Mouse (Mus musculus) stomach, postnatal 0 days (tissue): ENCODE results near the gene Tceanc. TPM values are rescaled to one million over a fixed set of nuclear protein-coding genes. Genes with fewer than 3 reads are reported as not detected.

Experiments used
- ATAC-seq: fragments of 200-750 bp; cut with Nextera tagmentation; 2 replicates; pipeline ENCODE4 v1.8.0; 2017; ENCODE audit not compliant: low FRiP score, low TSS enrichment
- DNase-seq: peaks from one replicate; pipeline ENCODE4 v3.0.0-alpha.2; 2016; ENCODE audit warnings: low spot score
- H3K27ac ChIP-seq: fragments of 300-500 bp; sonication (generic); replicated peaks from 2 replicates; pipeline ENCODE4 v1.5.1; 2014; ENCODE audit warnings: mild to moderate bottlenecking, control low read depth
- H3K27me3 ChIP-seq: fragments of 300-500 bp; sonication (generic); 2 replicates; pipeline ENCODE4 v1.6.1; 2014; ENCODE audit warnings: low read length; ENCODE audit not compliant: control insufficient read depth, insufficient read depth
- H3K36me3 ChIP-seq: fragments of 300-500 bp; sonication (generic); 2 replicates; pipeline ENCODE4 v1.6.1; 2014; ENCODE audit warnings: low read length, mixed read lengths; ENCODE audit not compliant: control insufficient read depth, insufficient read depth
- H3K4me1 ChIP-seq: fragments of 300-500 bp; sonication (generic); replicated peaks from 2 replicates; pipeline ENCODE4 v1.6.1; 2014; ENCODE audit warnings: antibody characterized with exemption; ENCODE audit not compliant: control insufficient read depth, insufficient read depth
- H3K4me2 ChIP-seq: fragments of 300-500 bp; sonication (generic); replicated peaks from 2 replicates; pipeline ENCODE4 v1.6.1; 2014; ENCODE audit warnings: low read depth, mild to moderate bottlenecking, control low read depth, moderate library complexity
- H3K4me3 ChIP-seq: fragments of 300-500 bp; sonication (generic); 2 replicates; pipeline ENCODE4 v1.5.1; 2014; ENCODE audit warnings: low read depth, low read length, control low read depth
- H3K9ac ChIP-seq: fragments of 300-500 bp; sonication (generic); 2 replicates; pipeline ENCODE4 v1.6.1; 2014; ENCODE audit warnings: mild to moderate bottlenecking, low read length, control low read depth, mixed read lengths
- H3K9me3 ChIP-seq: fragments of 300-500 bp; sonication (generic); 2 replicates; pipeline ENCODE4 v1.6.1; 2016; ENCODE audit warnings: low read length; ENCODE audit not compliant: control insufficient read depth
- CTCF ChIP-seq: IDR thresholded peaks from 2 replicates; pipeline ENCODE4 v1.5.1; 2016; ENCODE audit warnings: antibody characterized with exemption, low read depth, mild to moderate bottlenecking, moderate library complexity
- EP300 ChIP-seq: optimal IDR thresholded peaks from 2 replicates; pipeline ENCODE3; 2016; ENCODE audit warnings: antibody characterized with exemption
- WGBS: fragments of 180-500 bp; shearing (Covaris S2); extraction: QIAGEN DNeasy Blood & Tissue Kit; methylation state at CpG from one replicate; pipeline ENCODE4 v1.1.7; 2014; 5-methylcytosine and 5-hydroxymethylcytosine counted together
- polyA plus RNA-seq: library from polyadenylated mRNA; unstranded; fragments of >200 nt; fragmentation: Nextera tagmentation; extraction: Ambion mirVana; gene quantifications from 2 replicates; pipeline ENCODE4 v1.2.1, GENCODE M21; 2015

The Tceanc gene
- polyA plus RNA-seq, 1 experiment from 2014 or later, result 4.1 TPM

DNA sequence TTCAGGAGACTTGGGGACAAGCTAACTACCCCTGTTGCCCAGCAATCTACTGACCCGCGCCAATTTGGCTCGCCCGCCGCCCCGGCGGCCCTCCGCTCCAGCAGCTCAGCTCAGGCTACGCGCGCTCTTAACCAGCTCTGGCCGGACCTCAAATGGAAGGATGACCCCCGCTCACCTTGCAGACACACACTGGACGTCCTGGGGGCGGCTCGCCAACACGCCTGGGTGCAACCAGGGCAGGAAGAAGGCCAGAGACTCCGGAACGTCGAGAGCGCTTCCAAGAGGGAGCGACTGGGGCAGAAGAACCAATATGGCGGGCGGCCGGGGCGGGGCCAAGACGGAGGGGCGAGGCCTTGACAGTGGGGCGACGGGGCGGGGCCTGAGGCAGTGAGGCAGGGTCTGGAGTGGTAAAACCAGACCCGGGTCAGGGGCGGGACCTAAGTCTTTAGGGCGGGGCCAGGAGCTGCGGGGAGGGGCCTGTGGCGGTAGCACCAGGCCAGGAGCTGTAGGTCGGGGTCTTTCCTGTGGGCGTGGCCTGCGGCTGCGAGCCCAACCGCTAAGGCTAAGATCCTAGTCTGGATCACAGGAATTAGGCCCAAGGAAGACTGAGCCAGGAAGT lies 38.9 kb downstream of the Tceanc start, which contains the start of gene Rab9:
TSS of gene Rab9 (minus strand) at position 503 of the 619 bp plus-strand sequence.
- DNase-seq, result peak; percentile 95
- peak within 1 kb of the TSS; percentile 91 for H3K27ac ChIP-seq
- H3K4me2 ChIP-seq, result peak within 1 kb of the TSS; percentile 54
- H3K9me3 ChIP-seq, result no peaks in the 10 kb centered on the region
- peak within 1 kb of the TSS; percentile 60 for H3K4me3 ChIP-seq
- H3K4me1 ChIP-seq, result no peaks in the 10 kb centered on the region
- TF ChIP-seq EP300 (no peak), CTCF (no peak)
- H3K27me3 ChIP-seq, result no peaks in the 10 kb centered on the region
- ATAC-seq, result peak; percentile 97
- peak within 1 kb of the TSS; percentile 75 for H3K9ac ChIP-seq
- 9% methylated on average over 33 of the region's 41 CpGs for WGBS
- H3K36me3 ChIP-seq, result no peaks in the 10 kb centered on the region

DNA sequence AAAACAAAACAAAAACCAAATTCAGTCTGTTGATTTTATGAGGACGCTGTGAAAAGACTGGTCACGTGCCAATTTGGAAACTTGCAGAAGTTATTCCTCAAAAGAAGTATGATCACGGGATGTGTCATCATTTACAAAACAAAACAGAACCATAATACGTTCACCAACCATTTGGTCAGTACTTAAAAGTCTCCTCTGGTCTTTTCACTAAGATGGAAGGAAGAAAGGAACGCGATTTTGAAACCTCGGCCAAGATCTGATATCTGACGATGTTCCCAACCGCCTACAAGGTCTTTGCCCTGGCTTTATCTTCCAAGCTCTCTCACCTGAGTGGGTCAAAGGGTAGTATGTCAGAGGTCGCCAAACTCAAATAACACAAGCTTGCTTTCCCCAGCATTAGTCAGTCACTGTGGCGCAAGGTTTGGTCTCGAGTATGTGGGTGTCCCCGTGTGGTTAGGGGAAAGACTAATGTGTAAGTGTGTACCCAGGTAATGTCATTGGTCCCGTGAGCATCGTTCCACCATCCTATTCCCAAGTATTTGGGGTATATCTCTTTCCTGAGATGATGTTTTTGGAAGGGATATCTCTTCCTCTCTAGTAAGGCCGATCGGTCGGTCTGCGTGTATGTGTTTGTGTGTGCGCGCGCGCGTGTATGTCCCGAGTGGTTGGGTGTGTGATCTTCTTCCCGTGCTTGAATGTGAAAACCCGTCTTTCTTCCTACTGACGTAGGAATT lies 39.6 kb downstream of the Tceanc start:
- DNase-seq, result peak; percentile 49
- Histone ChIP-seq H3K9ac (peak overlapping the region; percentile 75), H3K4me2 (peak overlapping the region; percentile 54), H3K27me3 (no peaks in the 10 kb centered on the region), H3K9me3 (no peaks in the 10 kb centered on the region), H3K4me1 (no peaks in the 10 kb centered on the region), H3K27ac (peak overlapping the region; percentile 91), H3K4me3 (peak overlapping the region; percentile 60), H3K36me3 (no peaks in the 10 kb centered on the region)
- 13% methylated on average over 28 of the region's 28 CpGs for WGBS
- no peak for TF ChIP-seq CTCF
- no peak for TF ChIP-seq EP300
- ATAC-seq, result peak; percentile 45

DNA sequence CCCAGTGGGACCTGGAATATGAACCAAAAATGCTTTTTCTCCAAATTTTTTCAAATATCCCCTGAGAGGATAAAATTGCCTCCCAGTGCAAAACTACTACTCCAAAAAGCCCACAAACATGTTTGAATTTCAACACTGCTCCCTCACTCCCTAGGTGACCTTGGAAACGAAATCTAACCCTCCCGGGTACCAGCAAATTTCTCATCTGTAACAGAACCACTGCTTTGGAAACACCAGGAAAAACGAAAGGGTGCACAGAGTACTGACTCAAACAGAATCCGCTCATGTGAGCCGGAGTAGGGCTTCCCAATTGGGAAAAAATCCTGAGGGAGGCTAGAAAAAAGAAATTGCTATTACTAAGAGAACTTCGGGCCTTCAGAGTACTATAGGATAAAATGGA lies 41.0 kb downstream of the Tceanc start:
- H3K4me1 ChIP-seq, result no peaks in the 10 kb centered on the region
- TF ChIP-seq CTCF (no peak), EP300 (no peak)
- no peaks in the 10 kb centered on the region for H3K9me3 ChIP-seq
- H3K27me3 ChIP-seq, result no peaks in the 10 kb centered on the region
- H3K4me3 ChIP-seq, result no peak overlapping the region
- H3K4me2 ChIP-seq, result peak overlapping the region; percentile 36
- no peak for DNase-seq
- no peak overlapping the region for H3K9ac ChIP-seq
- 55% methylated on average over 6 of the region's 6 CpGs for WGBS
- no peaks in the 10 kb centered on the region for H3K36me3 ChIP-seq
- no peak overlapping the region for H3K27ac ChIP-seq
- ATAC-seq, result no peak

DNA sequence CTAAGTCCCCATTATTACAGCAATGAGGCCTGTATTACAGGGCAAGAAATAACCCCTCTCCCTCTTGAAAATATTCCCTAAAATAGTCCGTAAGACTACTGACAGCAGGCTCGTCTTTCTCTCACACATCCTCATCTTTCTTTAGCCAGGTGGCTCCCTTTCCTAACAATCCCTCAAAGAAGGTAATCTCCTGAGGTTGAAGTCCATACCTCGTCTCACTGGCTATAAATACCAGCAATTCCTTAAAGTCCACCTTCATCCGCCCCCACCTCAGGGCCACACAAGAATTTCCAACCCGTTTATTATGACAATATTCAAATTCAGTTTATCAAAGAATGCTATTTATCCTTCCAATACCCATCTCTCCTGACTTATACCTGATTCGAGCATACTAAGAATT lies 45.8 kb downstream of the Tceanc start:
- Histone ChIP-seq H3K27ac (no peak overlapping the region), H3K9me3 (no peaks in the 10 kb centered on the region), H3K36me3 (no peaks in the 10 kb centered on the region), H3K9ac (no peak overlapping the region), H3K4me3 (no peak overlapping the region), H3K4me2 (no peak overlapping the region), H3K27me3 (no peaks in the 10 kb centered on the region), H3K4me1 (no peaks in the 10 kb centered on the region)
- no peak for ATAC-seq
- 72% methylated on average over 6 of the region's 6 CpGs for WGBS
- no peak for TF ChIP-seq CTCF
- no peak for TF ChIP-seq EP300
- DNase-seq, result no peak

DNA sequence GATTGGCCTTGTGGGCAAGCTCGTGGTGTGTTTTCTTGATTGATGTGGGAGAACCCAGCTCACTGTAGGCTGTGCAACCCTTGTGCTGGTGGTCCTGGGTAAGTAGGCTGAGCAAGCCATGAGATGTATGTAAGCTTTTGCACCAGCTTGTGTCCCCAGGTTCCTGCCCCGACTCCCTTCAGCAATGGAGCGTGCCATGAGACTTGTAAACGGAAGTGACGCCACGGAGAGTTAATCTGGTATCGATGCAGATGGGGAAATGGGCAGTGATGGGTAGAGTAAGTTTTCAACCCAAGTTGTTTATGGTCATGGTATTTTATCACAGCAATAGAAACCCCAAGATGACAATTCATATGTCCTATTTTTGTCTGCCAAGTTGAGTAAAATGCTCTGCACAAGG lies 50.0 kb downstream of the Tceanc start:
- WGBS, result 89% methylated on average over 7 of the region's 7 CpGs
- Histone ChIP-seq H3K27ac (no peak overlapping the region), H3K4me3 (no peak overlapping the region), H3K4me1 (no peaks in the 10 kb centered on the region), H3K4me2 (no peak overlapping the region), H3K36me3 (no peaks in the 10 kb centered on the region), H3K9ac (no peak overlapping the region), H3K9me3 (no peaks in the 10 kb centered on the region), H3K27me3 (no peaks in the 10 kb centered on the region)
- DNase-seq (no peak), ATAC-seq (no peak)
- TF ChIP-seq CTCF, result no peak
- no peak for TF ChIP-seq EP300

DNA sequence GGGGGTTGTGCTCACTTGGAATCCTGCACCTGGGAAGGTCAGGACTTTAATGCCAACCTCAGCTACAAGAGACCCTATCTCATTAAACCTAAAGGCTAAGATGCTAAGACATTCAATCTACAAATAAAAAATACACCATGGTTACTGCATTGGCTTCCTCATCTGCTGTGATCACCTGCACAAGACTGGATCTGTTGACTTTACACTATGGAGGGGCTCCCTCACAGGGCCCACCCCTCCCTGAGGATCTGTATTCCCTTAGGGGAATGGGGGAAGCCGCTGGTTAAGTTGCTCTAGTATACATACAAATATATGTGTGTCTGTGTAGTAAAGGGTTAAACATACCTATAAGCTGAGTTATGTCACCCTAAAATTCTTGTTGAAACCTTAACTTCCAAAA lies 62.8 kb downstream of the Tceanc start:
- TF ChIP-seq CTCF (no peak), EP300 (no peak)
- H3K4me3 ChIP-seq, result no peak overlapping the region
- H3K27me3 ChIP-seq, result no peaks in the 10 kb centered on the region
- DNase-seq, result no peak
- no peak overlapping the region for H3K4me2 ChIP-seq
- H3K9ac ChIP-seq, result no peak overlapping the region
- no peaks in the 10 kb centered on the region for H3K4me1 ChIP-seq
- H3K9me3 ChIP-seq, result no peaks in the 10 kb centered on the region
- 83% methylated on average over 1 of the region's 1 CpGs for WGBS
- ATAC-seq, result no peak
- H3K36me3 ChIP-seq, result no peaks in the 10 kb centered on the region
- H3K27ac ChIP-seq, result no peak overlapping the region
